In the genomic region with DNA sequence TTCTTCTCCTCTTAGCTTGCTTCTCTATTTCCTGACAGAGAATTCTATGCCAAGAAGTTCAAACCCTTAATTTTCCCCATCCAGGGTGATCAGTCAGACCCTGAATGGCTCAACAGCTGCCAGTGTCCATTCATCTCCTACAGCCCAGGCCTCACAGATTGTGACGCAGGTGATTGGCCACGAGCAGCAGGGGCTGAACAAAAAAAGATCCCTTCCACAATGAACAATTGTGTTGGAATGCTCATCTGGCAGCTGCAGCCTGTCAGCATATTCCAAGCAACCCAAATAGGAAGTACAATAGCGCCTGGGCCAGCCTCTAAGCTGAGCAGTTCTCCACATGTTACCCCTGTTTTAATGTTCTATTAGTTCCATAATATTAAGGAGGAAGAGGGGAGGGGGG, we compare ENCODE assay signal across 12 mouse cellular contexts. TPM values are rescaled to one million over a fixed set of nuclear protein-coding genes. Genes with fewer than 3 reads are reported as not detected.
A peak's percentile ranks its signal among the peaks of the same experiment; 100 is the strongest.
DNase-seq lines count a peak whose midpoint lies in the region; ATAC-seq and TF ChIP-seq lines count a peak whose summit lies in the region.
"Had no signal": no experiment of that assay in that cellular context is flagged by ENCODE, and none has a peak within 500 bp of the region (broad histone marks: within the 10 kb centered on the region; RNA-seq: fewer than 3 reads in every experiment).

No protein-coding gene starts in this region.

- peak; percentile 40 to 46 for DNase-seq in heart, postnatal 10 days
- peak; percentile 57 for DNase-seq in brain, embryonic 14.5 days (ENCODE audit: low read depth)
- peak; percentile 55 for DNase-seq in hindbrain, embryonic 10.5 days (ENCODE audit: low spot score)
- DNase-seq in cerebellum, adult 18-20 months = no peak
- DNase-seq in adrenal gland, postnatal 36 days = no peak

- no peak for TF ChIP-seq POLR2A in brain, embryonic 14.5 days (IDR thresholded peaks at IDR 0.05; ENCODE audit: borderline replicate concordance, extremely low read depth, insufficient read depth, insufficient read length, poor library complexity, severe bottlenecking)

- no peak for ATAC-seq in heart, embryonic 11.5 days (replicated peaks; ENCODE audit: insufficient number of reproducible peaks, low FRiP score, low TSS enrichment)
- ATAC-seq in neural tube, embryonic 14.5 days (ENCODE audit: low read depth) = peak; percentile 56; the same call in 1 of the 2 replicates
- no peak for ATAC-seq in CD4-positive, CD25-positive, alpha-beta regulatory T cell, adult 4 months

- H3K4me1 ChIP-seq in heart, embryonic 11.5 days (ENCODE audit: control insufficient read depth, insufficient read depth, low read length) = no peaks in the 10 kb centered on the region
- peaks cover 14% of the 10 kb centered on the region for H3K4me1 ChIP-seq in hindbrain, embryonic 10.5 days (replicated peaks)
- no peaks in the 10 kb centered on the region for H3K4me1 ChIP-seq in neural tube, embryonic 14.5 days (ENCODE audit: control insufficient read depth, insufficient read depth, low read length)

- H3K27me3 ChIP-seq in heart, embryonic 11.5 days (ENCODE audit: control insufficient read depth, insufficient read depth, low read length) = no peaks in the 10 kb centered on the region
- no peaks in the 10 kb centered on the region for H3K27me3 ChIP-seq in hindbrain, embryonic 10.5 days (ENCODE audit: insufficient read depth, poor library complexity, severe bottlenecking)
- H3K27me3 ChIP-seq in neural tube, embryonic 14.5 days (ENCODE audit: control insufficient read depth, insufficient read depth, low read length) = no peaks in the 10 kb centered on the region

- H3K4me3 ChIP-seq in heart, embryonic 11.5 days (ENCODE audit: low read depth, low read length) = no peak overlapping the region
- no peak overlapping the region for H3K4me3 ChIP-seq in hindbrain, embryonic 10.5 days
- no peak overlapping the region for H3K4me3 ChIP-seq in neural tube, embryonic 14.5 days (ENCODE audit: low read depth, low read length)

- no peaks in the 10 kb centered on the region for H3K9me3 ChIP-seq in heart, embryonic 11.5 days (replicated peaks; ENCODE audit: control insufficient read depth, low read length)
- no peaks in the 10 kb centered on the region for H3K9me3 ChIP-seq in hindbrain, embryonic 10.5 days
- H3K9me3 ChIP-seq in neural tube, embryonic 14.5 days (ENCODE audit: control insufficient read depth, low read length) = no peaks in the 10 kb centered on the region

- no peak for TF ChIP-seq CTCF in brain, embryonic 14.5 days (IDR thresholded peaks at IDR 0.05; ENCODE audit: borderline replicate concordance, extremely low read depth, insufficient read depth, insufficient read length)

- 48% methylated on average over 3 of the region's 3 CpGs for WGBS in heart, embryonic 11.5 days (ENCODE audit: insufficient replicate concordance)
- WGBS in hindbrain, embryonic 10.5 days = 25% methylated on average over 3 of the region's 3 CpGs
- WGBS in neural tube, embryonic 14.5 days = 15% methylated on average over 3 of the region's 3 CpGs

- H3K36me3 ChIP-seq in heart, embryonic 11.5 days (ENCODE audit: control insufficient read depth, insufficient read depth, low read length) = no peaks in the 10 kb centered on the region
- no peaks in the 10 kb centered on the region for H3K36me3 ChIP-seq in hindbrain, embryonic 10.5 days
- no peaks in the 10 kb centered on the region for H3K36me3 ChIP-seq in neural tube, embryonic 14.5 days (ENCODE audit: control insufficient read depth, insufficient read depth, low read length)

- H3K4me2 ChIP-seq in heart, embryonic 11.5 days = no peak overlapping the region
- H3K4me2 ChIP-seq in neural tube, embryonic 14.5 days (ENCODE audit: low read depth, low read length) = no peak overlapping the region

- H3K9ac ChIP-seq in heart, embryonic 11.5 days (ENCODE audit: low read depth, low read length) = no peak overlapping the region
- no peak overlapping the region for H3K9ac ChIP-seq in neural tube, embryonic 14.5 days (replicated peaks; ENCODE audit: low read depth, low read length)

- intact Hi-C loops in heart, postnatal 10 days (cut with DNase I) = no loop called here

- H3K27ac ChIP-seq in heart, embryonic 11.5 days (ENCODE audit: low read depth, low read length) = no peak overlapping the region
- no peak overlapping the region for H3K27ac ChIP-seq in hindbrain, embryonic 10.5 days
- no peak overlapping the region for H3K27ac ChIP-seq in neural tube, embryonic 14.5 days (ENCODE audit: low read depth, low read length)

RNA-seq across cellular contexts. Expression of a gene that starts 52.7 kb away (rescaled TPM):
- total RNA-seq in heart, postnatal 10 days (2021) = not detected
- not detected in 2 replicates for polyA plus RNA-seq in heart, embryonic 11.5 days (2014; fragmentation: Nextera tagmentation; extraction: Ambion mirVana)
- not detected in 2 replicates for polyA plus RNA-seq in brain, embryonic 14.5 days (2012; rRNA removed)
- not detected in 2 replicates for polyA plus RNA-seq in hindbrain, embryonic 10.5 days (2016; fragmentation: Nextera tagmentation; extraction: Ambion mirVana)
- polyA plus RNA-seq in neural tube, embryonic 14.5 days (2014; fragmentation: Nextera tagmentation; extraction: Ambion mirVana) = not detected in 2 replicates
- not detected for polyA plus RNA-seq in CD4-positive, CD25-positive, alpha-beta regulatory T cell, adult 4 months (2017; shearing (Covaris generic))
- not detected for total RNA-seq in adrenal gland, postnatal 36 days (2021)
- total RNA-seq: common myeloid progenitor, adult 5-6 weeks; gastrocnemius, postnatal 4 days; layer of hippocampus, postnatal 25 days had no signal
- polyA plus RNA-seq: liver, embryonic 16.5 days had no signal

Comparison
In these comparisons a context has a peak if more than half of its experiments do, and no peak if none do; other contexts are left out.
1. DNase-seq: peak in heart, postnatal 10 days (2 of 2), brain, embryonic 14.5 days (single experiment) and hindbrain, embryonic 10.5 days (single experiment); none in cerebellum, adult 18-20 months (0 of 2) and adrenal gland, postnatal 36 days (0 of 2).